Mouse (Mus musculus) MEL (cell line): Measurements from ENCODE around the gene Lsp1.

Experiments used
- MAZ ChIP-seq: IDR thresholded peaks from 2 replicates; pipeline ENCODE4 v1.6.1; 2012; ENCODE audit warnings: low read depth, mild to moderate bottlenecking, inconsistent platforms, low read length, improper control_type of control experiment
- TCF12 ChIP-seq: IDR thresholded peaks from 2 replicates; pipeline ENCODE4 v1.6.1; 2014; ENCODE audit warnings: low read depth, mild to moderate bottlenecking, inconsistent platforms, low read length, improper control_type of control experiment, moderate library complexity

DNA sequence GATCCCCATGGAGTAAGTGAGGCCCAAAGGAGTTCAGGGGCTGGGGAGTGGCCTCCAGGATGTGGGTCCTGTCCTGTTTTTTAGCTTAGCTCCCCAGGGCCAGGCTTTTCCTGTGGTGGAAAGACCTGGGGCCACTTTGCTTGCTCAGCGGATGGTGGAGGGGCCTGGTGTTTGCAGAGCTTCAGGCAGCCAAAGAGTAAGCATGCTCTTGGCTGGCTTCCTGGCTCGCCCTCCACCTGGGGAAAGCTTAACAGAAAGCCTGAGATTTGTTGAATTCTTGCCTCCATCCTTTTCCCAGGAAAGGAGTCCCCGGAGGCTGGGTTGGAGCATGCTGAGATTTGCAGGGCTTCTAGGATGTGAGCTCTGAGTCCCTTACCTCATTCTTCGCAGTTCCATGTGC lies 74.5 kb downstream of the Lsp1 start:
- TF ChIP-seq MAZ (no peak), TCF12 (no peak)
